Mouse (Mus musculus) kidney, adult 2 months (tissue): ENCODE measurements around the gene Zfp217.
A peak's percentile ranks its signal among the peaks of the same experiment; 100 is the strongest.

ENCODE experiments used
- CTCF ChIP-seq: fragments of 200-500 bp; conservative IDR thresholded peaks from 2 replicates; pipeline ENCODE4 v1.5.1; 2011; ENCODE audit warnings: low read depth, mild to moderate bottlenecking, control low read depth, low read length, moderate library complexity, mixed read lengths; ENCODE audit not compliant: insufficient read depth, insufficient read length
- POLR2A ChIP-seq: fragments of 200-500 bp; IDR thresholded peaks from one replicate; pipeline ENCODE4 v1.6.1; 2011; ENCODE audit warnings: low read depth, low read length, control low read depth

GRCm38 (mm10) chr2:170116704-170117281, 31.1 kb downstream of the Zfp217 start:
- TF ChIP-seq CTCF: peak; percentile 65
- no peak for TF ChIP-seq POLR2A
